Mouse (Mus musculus): ENCODE data around the gene Sh3pxd2a.

Sh3pxd2a gene

DNA sequence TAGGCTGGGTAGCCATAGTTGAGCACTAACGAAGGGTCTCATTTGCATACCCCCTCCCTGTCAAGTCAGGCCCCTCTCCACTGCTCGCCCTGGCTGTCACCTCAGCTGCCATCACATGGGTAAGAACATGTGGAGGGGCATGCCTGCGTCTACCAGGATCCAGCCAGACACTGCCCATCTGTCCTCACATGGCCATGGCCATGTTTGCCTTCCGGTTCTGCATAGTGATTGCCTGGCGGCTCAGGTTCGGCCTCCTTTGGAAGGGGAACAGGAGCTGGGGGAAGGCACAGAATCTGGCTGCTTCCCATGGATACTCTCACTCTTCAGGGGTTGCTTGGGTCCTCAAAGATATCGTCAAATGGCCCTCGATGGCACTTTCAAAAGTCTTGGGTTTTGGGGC lies 233.5 kb downstream of the Sh3pxd2a start:
- no peak for DNase-seq (ENCODE audit: low spot score)

DNA sequence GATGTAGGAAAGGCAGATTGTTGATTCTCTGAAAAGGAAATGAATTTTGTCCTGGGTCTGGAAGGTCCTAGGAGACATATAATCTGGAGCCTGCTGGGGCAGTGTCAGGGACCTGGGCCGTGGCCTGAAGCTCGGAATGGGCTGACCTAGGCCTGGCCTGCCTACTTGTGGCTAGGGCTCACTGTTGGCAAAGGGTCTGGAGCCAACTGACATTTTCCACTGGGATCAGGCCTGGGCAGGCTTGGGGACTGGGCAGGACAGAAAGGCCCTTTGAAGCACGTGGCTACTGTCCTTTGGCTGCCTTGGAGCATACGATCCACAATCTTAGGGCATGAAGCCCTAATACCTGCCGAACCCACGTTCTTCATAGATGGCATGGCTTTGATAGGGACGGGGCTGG lies 234.1 kb downstream of the Sh3pxd2a start:
- no peak for DNase-seq (ENCODE audit: low spot score)

DNA sequence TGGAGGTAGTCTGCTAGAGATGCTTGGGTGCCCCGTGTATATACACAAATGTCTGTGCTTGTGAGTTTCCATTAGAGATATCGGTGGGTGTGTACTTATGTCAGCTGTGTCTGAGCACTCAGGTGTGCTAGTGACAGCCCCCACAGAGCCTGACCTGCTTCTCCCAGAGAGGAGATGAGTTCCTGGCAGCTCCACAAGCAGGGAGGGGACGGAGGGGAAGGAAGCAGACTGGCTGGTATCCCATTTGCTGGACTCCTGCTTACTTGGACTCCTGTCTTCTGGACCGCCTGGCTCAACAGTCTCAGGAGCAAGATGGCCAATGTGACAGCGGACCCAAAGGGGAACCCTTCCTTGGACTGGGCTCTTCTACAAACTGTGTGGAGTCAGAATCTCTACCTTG lies 234.7 kb downstream of the Sh3pxd2a start:
- no peak for DNase-seq (ENCODE audit: low spot score)

DNA sequence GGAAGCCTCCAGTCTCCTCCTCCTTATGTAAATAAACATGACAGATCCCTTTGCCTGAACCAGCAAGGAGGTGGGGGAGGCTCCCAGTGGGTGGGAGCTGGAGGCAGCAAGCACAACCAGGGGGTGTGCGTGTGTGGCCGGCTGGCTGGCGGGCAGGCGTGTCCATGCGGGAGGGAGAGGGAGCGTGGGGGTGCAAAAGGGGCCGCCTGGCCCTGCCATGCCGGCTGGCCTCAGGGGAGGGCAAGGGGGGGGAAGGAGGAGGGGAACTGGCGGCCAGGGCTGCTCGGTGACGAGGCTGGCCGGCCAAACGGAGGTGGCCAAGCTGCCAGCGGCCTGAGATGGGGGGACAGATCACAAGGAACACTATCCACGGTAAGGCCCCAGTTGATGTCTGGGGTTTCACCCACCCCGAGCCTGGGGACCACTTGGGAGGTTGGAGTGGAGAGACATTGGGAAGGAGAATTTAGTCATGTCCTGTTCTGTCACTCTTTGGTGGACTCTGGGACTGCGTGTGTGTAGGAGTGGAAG lies 235.4 kb downstream of the Sh3pxd2a start:
- peak; percentile 67 for DNase-seq (ENCODE audit: low spot score)

DNA sequence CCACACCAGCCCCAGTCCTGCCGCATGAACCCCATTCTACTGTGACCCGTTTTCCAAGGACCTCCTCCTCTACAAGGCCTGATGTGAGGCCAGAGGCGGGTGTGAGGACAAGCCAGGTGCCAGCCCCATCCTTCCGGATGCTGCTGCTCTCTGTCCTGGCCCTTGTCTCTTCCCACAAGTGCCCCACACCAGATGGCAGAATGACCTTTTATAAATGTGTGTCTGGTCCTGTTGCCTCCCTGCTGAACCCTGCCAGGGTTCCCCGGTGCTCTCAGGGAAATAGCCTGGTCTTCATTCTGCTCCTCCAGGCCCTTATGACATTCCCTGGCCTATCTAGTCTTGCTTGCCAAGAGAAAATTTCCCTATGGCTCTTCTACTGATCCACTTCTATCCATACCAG lies 238.4 kb downstream of the Sh3pxd2a start:
- no peak for DNase-seq (ENCODE audit: low spot score)

DNA sequence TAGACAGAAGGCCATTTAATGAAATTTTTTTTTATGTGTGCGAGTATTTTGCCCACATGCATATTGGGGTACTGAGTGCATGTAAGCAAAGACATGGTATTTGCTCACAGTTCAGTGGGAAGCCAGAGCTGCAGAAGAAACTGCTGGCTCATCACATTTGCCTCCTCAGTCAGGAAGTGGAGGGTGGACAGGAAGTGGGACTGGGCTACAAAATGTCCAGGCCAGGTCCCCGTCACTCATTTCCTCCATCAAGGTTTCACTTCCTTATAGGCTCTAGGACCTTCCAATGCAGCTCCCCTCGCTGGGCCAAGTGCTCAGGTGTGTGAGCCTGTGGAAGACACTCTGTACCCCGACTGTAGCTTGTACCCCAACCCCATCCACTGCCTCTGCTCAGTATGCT lies 239.5 kb downstream of the Sh3pxd2a start:
- DNase-seq (ENCODE audit: low spot score) = no peak

DNA sequence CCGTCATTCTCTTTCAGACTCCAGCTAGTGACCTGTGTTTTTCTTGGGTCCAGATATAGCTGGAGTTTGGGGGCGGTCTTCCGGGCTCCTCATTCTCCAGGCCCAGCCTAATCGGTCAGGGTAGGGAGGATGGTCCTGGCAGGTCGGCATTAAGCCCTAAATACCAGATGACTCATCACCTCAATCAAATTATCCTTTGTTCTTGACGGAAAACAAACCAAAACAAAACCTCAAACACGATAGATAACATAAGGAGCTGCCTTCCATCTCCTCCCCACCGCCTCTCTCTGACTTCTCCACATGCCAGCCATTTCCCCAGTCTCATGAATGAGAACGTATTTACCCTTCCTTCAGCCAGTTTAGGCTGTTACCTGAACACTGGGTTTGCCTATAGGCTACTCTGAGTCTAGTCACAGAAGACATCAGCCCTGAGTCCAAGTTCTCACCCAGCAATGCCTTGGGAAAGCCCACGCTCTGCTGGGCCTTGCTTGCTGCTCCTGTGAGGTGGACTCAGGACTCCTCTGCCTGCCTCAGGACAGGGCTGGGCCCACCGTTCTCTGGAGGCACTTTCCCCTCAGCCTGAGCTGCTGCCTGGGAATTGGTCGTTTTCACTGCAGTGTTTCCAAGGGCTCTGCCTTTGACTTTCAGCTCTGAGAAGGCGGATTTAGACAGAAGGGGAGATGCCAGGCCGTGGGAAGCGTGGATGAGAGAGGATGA lies 241.2 kb downstream of the Sh3pxd2a start:
- DNase-seq (ENCODE audit: low spot score) = no peak

DNA sequence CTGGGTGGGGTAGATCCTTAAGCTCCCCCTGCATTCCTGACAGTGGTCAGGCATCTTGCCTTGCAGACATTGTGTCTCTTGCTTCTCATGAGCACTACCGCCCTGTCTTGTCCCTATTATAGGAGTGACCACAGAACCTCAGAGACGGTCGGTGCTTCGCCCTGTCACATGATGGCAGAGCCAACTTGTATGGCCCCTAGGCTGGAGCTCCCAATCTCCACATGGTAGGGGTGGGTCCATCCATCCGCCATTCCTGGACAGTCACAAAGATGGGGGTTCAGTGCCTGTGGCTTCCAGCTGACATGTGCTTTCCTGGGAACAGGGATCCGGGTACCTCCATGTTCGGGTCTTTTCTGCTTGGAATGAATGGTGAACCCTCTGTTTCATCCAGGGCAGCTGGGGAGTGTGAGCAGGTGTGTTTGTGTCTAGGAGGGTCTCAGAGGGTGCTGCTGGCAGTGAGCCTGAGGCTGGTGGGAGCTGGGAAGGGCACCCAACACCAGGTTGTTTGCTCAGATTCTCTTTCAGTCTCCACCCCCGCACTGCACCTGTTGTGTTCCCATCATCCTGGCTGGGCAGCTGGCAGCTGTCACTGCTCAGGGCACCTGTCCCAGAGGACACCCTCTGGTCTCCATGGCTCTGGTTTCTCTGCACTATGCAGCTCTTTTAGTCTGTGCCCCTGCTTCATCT lies 241.9 kb downstream of the Sh3pxd2a start:
- no peak for DNase-seq (ENCODE audit: low spot score)

DNA sequence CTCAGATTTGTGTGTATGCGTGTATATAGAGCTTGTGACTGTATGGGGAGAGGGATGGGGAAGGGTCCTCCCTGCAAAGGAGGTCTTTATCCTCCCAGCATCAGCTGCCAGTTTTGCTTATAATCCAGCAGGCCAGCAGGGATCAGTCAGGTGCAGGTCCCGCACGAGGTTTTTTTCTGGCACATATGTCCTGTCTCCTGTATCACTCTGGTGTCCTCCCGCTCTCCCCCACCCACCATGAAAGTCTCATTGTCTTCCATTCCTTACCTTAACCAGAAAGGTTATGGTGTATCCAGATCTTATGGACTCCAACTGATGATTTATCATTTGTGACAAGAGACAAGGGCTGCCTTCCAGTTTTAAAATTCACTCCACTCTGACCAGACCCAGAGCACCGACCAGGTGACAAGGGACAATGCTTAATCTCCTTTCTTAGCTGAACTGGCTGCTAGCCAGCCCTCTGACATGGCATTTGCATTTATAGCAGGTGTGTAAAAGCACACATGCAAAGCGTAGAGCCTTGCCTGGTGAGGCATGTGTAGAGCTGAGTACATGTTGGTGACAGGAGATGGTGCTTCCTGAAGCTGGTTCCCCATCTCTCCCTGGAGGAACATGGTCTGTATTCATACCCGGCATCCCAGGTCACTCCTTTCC lies 242.6 kb downstream of the Sh3pxd2a start:
- no peak for DNase-seq (ENCODE audit: low spot score)

DNA sequence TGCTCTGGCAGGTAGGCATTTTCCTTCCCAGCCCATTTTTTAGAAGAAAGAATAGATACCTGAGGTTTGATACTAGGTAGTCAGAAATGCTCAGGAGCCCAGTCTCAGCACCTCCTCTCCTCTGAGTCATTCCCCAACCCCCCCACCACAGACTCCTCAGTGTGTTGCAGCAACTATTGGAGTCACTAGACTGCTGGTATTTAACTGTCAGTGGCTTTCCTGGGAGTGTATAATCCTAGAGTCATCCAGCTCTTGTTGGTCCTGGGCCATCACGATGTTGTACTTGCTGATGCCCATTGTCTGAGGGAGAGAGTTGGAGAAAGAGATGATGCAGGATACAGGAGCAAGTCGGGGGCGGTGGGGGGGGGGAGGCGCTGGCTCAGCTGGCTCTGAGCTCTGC lies 243.2 kb downstream of the Sh3pxd2a start:
- DNase-seq (ENCODE audit: low spot score) = no peak

DNA sequence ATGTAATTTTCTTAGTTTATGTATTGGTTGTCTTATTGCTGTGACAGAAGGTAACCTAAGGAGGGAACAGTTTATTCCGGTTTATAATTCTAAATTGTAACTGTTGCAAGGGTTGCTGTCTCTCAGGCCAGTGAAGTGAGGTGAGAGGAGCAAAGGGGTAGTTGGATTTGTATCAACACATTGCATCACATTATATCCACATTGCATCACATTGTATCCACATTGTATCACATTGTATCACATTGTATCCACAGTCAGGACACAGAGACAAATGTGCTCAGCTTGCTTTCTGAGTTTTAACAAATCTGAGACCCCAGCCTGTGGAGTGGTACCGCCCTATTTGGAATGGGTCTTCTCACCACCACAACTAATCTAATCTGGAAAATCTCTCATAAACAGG lies 244.0 kb downstream of the Sh3pxd2a start:
- DNase-seq (ENCODE audit: low spot score) = no peak

DNA sequence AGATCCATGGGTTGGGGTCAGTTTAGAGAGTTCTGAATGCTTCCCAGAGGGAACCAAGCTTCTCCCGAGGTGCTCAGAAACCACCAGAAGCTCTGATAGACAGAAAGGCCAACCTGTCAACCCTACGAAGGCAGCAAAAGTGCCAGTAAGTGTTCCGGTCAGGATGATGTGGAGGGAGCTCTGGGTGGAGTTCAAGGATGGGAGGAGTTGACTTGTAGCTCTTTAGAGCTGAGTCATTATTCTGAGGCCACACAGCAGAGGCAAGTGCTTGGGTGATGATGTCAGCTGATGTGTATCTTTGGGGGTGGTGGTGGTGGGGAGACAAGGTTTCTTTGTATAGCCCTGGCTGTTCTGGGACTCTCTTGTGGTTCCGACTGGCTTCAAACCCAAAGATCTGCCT lies 244.6 kb downstream of the Sh3pxd2a start:
- DNase-seq (ENCODE audit: low spot score) = no peak

DNA sequence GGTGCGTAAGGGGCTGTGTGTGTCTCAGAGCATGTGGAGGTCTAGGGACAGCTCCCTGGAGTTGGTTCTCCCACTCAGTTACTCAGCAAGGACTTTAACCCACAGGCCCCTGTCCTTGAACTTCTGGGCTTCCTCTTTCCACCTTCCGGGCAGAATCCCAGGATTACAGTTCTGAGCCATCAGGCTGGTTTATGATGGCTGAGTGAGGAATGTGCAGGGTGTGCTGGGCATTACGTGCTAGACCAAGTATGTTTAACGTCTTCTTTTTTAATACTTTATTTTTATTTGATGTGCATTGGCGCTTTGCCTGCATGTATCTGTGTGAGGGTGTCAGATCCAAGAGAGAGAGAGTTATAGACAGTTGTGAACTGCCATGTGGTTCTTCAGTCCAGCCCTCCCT lies 247.4 kb downstream of the Sh3pxd2a start:
- DNase-seq (ENCODE audit: low spot score) = no peak

DNA sequence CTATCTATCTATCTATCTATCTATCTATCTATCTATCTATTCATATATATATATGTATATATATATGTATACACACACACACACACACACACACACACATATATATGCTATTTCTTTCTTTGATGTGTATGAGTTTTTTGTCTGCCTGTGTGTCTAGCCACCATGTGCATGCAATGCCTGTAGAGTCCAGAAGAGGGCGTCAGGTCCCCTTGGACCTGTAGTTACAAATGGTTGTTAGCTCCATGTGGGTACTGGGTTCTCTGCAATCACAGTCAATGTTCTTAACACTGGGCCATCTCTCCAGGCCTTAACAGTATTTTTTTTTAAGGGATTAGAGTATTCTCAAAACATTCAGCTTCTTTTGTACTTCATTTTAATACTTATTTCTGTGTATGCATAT lies 250.7 kb downstream of the Sh3pxd2a start:
- no peak for DNase-seq (ENCODE audit: low spot score)

DNA sequence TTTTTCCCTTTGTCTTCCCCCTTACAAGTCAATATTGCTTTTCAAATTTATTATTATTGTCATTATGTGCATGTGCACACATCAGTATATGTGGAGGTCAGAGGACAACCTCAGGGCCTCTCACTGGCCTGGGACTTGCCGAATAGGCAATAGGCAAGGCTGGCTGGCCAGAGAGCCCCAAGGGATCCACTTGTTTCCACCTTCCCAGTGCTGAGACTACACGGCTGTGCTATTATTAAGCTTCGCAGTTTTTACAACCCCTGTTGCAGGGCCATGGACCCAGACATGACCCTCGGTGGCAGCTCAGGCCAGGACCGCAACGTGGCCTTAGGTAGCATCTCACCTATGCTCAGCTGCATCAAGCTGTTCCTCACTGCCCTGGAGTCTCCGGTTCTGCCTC lies 251.8 kb downstream of the Sh3pxd2a start:
- DNase-seq (ENCODE audit: low spot score) = no peak

DNA sequence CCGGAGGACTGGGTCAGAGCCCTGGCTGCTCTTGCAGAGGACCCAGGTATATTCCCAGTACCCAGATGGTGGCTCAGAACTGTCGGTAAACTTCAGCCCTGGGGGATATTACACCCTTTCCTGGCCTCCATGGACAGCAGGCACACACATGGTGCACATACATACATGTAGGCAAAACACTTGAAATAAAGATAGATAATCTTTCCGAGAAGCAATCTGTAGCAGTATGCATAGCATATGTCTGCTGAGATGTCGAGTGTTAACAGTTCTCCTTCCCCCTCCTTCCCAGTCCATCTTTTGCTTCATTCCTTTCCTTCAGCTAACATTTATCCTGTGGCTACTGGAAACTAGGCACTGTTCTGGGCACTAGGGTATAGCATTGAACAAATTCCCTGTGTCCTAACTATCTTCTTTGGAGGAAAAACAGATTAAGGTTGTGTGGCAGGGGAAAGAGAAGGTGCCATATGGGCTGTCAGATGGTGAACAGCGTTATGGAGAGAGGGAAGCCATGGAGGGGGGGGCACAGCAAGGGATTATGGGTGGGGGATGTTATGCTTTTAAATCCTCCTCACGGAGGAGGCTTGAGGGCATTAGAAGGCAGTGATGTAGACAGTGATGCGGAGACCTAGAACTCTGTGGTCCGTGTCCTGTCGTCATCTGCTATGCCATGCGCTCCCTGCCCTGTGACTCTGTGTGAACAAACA lies 252.4 kb downstream of the Sh3pxd2a start:
- DNase-seq (ENCODE audit: low spot score) = no peak

DNA sequence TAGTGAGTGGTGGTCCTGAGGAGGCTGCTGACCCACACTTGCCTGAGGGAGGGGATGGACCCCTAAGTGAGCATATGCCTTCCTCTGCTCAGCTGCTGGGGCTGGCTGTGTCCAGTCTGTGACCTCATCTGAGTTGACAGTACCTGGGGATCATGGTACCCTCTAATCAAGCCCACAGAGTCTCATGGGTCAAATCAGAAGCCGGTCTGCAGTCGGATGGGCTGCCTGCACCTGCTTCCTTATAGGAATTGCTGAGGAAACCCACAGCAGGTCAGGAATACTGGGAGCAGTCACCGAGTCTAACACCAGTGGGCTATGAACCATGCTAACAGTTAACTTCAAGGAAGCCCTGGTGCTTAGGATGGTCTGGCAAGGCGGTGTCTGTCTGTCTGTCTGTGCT lies 253.8 kb downstream of the Sh3pxd2a start:
- no peak for DNase-seq (ENCODE audit: low spot score)

Data from embryo, embryonic 10 days (tissue).